Mouse (Mus musculus) fat pad, adult 2 months (tissue): Measurements from ENCODE around the gene Prkn.
A peak's percentile ranks its signal among the peaks of the same experiment; 100 is the strongest.

Experiments
- DNase-seq: peaks from one replicate; pipeline ENCODE4 v3.0.0-alpha.2; 2011; ENCODE audit warnings: low read depth, low spot score; ENCODE audit errors: extremely low read depth

The Prkn gene

DNA sequence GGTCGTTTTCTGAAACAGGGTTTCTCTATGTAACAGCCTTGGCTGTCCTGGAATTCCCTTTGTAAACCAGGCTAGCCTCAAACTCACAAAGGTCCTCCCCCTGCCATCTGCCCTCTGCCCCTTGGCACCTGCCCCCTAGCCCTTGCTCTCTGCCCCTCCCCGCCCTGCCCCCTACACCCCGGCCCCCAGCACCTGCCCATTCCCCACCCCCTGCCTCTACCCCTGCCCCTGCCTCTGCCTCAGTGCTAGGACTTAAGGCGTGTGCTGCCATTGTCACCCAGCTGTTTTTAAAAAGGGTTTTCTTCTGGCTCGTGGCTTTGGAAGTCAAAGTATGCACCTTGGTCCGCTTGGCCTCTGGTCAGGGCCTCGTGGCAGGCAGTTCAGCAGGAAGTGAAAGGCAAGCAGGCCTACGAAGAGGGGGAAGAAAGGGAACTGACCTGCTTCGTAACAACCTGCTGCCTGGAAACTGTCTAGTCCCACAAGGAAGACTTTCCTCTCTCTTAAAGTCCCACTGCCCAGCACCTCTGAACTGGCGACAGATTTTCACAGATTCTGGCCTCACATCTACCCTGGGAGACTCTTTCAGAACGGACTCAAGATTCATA is 1190.5 kb downstream of the Prkn start:
- DNase-seq = no peak

DNA sequence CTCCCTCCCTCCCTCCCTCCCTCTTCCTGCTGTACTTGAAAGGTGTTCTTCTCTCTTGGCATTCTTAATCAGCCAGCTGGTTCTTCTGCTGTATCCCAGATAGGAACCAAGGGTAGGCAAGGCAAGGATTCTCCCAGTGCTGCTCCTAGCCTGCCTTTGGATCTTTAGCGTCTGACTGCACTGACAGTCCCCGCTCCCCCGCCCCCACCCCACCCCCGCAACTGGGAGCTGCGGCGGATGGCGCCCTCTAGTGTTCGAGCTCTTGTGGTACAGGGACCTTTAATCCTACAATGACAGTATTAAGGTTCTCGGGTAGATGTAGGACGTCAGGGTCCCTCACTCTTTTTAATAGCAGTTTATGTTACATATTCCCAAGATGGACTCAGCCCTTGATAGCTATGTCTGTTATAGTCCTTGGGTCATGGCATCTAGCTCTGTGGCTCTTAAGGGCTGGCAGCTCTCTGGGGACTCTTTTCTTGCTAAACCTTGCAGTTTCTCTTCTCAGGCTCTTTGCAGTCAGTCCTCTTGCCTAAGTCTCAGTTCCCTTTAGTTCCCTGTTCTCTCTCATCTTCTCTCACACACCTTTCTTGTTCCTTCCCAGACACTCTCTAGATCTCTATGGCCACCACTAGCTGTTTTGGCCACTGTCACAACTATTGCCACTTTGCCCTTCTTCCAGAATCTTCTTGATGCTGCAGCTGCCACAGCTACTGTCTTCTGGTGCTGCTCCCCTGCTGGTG is 1191.2 kb downstream of the Prkn start:
- DNase-seq = no peak

DNA sequence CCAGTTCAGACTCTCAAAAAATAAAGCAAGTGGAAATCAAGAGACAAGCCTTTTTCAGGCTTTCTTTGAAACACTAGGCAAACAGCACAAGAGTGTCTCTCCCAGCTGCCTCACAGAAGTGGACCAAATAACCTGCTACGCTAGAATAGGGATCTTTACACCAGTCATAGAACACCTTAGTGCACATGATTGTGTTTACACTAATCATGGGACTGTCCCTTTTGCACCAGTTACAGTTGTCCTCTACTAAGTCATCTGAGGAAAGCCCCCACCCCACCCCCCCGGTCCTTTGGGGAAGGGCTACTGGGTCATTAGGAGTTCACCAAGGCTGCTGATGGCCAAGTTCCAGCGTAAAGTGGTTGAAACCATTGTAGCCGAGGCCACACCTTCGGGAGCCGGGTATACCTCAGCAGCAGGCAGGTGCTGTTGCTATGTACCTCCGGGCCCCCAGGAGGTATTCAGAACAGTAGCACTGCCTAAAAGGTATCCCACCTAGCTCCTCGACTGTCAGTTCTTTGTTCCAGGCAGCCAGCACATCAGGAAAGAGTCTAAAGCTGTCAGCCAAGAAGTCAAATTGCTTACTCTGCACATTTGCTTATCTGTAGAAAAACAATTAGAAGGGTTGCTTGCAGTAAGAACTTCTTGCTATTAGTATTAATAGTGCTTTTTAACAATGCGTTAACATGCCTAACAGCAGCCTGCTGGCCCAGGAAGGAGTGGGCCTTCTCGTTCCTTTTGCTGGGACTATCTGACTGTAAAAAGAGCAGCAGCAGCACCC is 1192.0 kb downstream of the Prkn start:
- no peak for DNase-seq

- no peak for DNase-seq
Measured at GRCm38 (mm10) chr17:12035386-12035785, 1195.2 kb downstream of the Prkn start.

DNA sequence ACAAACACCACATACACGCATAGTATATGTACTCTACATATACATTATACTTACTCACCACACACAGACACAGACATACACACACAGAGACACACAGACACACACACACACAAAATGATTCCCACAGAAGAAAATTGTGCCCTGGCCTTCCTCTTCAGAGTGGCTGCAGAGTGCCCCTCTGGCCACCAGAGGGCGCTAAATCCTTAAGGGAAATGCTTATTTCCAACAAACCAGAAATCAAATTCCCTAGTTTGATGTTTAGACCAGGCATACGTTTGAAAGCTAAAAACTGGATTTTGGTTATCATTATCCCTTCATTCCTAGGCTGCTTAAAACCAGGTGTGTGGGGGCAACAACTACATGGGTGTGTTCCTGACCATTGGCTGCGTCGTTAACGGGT is 1196.0 kb downstream of the Prkn start:
- DNase-seq = no peak

GRCm38 (mm10) chr17:12037065-12037464 is 1196.9 kb downstream of the Prkn start:
- no peak for DNase-seq

DNA sequence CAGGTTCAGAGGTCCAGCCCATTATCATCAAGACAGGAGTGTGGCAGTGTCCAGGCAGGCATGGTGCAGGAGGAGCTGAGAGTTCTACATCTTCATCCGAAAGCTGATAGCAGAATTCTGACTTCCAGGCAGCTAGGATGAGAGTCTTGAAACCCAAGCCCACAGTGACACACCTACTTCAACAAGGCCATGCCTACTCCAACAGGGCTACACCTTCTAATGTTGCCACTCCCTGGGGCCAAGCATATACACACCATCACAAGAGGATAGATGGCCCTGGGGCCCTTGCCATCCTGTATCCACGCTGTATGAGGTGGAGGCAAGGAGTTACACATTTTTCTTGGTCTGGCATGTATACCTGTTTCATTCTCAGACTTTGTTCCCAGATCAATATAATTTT is 1197.4 kb downstream of the Prkn start:
- DNase-seq = no peak

GRCm38 (mm10) chr17:12038499-12038898 is 1198.3 kb downstream of the Prkn start:
- no peak for DNase-seq

GRCm38 (mm10) chr17:12039188-12039587 is 1199.0 kb downstream of the Prkn start:
- no peak for DNase-seq

GRCm38 (mm10) chr17:12039922-12040321 is 1199.7 kb downstream of the Prkn start:
- no peak for DNase-seq

- DNase-seq = no peak
Measured at GRCm38 (mm10) chr17:12040546-12040945, 1200.4 kb downstream of the Prkn start.

- no peak for DNase-seq
Measured at GRCm38 (mm10) chr17:12041091-12041655, 1201.0 kb downstream of the Prkn start.

DNA sequence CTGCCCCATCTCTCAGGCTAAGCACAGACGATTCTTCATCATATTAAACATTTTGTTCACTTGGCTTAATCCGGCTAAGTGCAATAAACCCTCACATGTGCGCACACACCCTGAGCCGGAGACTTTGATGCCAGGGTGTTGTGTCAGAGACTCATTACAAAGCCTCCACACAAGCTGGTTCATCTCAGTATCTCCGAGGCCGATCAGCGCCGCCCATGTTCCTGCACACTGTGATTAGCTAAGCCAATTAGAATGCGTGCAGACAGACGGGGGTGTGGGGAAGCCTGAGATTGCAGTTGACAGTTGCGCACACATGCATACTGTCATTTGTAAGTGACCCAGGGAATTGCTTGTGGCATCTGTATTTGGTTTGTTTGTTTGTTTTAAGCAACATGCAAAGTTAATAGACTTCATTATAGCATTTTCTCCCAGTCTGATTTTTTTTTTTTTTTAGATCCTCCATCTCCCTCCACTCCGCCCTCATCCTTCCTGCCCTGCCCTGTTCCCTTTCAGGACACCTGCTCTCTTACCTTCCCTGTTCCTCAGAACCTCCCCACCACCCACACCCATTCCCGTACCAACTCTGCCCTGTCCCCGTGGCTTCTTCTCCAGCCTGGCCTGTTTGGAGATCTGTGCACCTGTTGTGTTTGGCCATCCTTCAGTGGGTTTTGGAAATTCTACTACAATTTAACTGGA is 1202.5 kb downstream of the Prkn start:
- DNase-seq = peak; percentile 71

- DNase-seq = no peak
Measured at GRCm38 (mm10) chr17:12044222-12044621, 1204.0 kb downstream of the Prkn start.

GRCm38 (mm10) chr17:12045861-12046273 is 1205.7 kb downstream of the Prkn start:
- no peak for DNase-seq

DNA sequence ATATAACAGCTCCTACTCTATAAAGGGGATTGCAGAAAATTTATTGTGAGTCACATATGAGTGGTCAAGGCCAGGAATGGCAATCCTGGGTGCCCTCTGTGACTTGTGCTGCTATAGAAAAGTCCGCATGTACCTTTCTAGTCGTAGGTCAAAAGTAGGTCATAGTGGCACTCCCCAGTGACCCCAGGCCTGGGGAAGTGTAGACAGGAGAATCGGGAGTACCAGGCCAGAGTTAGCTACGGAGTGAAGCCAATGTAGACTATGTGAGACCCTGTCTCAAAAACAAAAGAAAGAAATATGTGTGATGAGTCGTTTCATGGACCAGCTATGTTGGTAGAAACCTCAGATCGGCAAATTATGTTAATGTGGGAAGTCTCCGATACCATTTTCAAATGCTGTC is 1206.8 kb downstream of the Prkn start:
- DNase-seq = no peak

DNA sequence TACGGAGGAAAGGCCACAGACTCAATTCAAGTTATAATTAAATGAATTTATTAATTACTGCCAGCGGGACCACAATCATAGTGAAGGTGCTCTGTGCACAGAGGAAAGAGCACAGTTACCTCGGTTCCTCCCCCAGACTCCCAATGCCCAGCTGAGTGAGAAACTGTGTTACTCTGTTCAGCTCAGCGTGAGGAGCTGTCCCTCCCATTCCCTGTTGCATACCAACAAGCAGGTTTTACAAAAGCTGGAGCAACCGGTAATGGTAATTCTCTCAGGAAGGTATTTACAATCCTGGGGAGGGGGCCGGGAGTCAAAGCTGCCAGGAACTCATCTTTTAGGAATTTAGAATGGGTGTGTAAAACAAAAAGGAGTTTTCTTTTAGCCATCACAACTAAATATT is 1207.3 kb downstream of the Prkn start:
- no peak for DNase-seq

GRCm38 (mm10) chr17:12048695-12049490 is 1208.7 kb downstream of the Prkn start:
- no peak for DNase-seq

- DNase-seq = peak; percentile 93
Measured at GRCm38 (mm10) chr17:12050261-12050660, 1210.1 kb downstream of the Prkn start.

- DNase-seq = no peak
Measured at GRCm38 (mm10) chr17:12051031-12051430, 1210.8 kb downstream of the Prkn start.
